Mouse (Mus musculus) liver, embryonic 12.5 days (tissue): ENCODE measurements around the gene Adamts15. TPM values are rescaled to one million over a fixed set of nuclear protein-coding genes. Genes with fewer than 3 reads are reported as not detected.

Experiments
- ATAC-seq: fragments of 200-750 bp; cut with Nextera tagmentation; 2 replicates; pipeline ENCODE4 v1.8.0; 2017; ENCODE audit warnings: moderate number of reproducible peaks, mild to moderate bottlenecking, moderate library complexity
- H3K27ac ChIP-seq: fragments of 300-500 bp; sonication (generic); 2 replicates; pipeline ENCODE4 v1.5.1; 2016; ENCODE audit warnings: mild to moderate bottlenecking
- H3K27me3 ChIP-seq: fragments of 300-500 bp; sonication (generic); replicated peaks from 2 replicates; pipeline ENCODE4 v1.6.1; 2016; ENCODE audit warnings: mild to moderate bottlenecking, moderate library complexity
- H3K36me3 ChIP-seq: fragments of 300-500 bp; sonication (generic); 2 replicates; pipeline ENCODE4 v1.6.1; 2016; ENCODE audit warnings: mild to moderate bottlenecking, moderate library complexity
- H3K4me1 ChIP-seq: fragments of 300-500 bp; sonication (generic); 2 replicates; pipeline ENCODE4 v1.6.1; 2016
- H3K4me2 ChIP-seq: fragments of 300-500 bp; sonication (generic); 2 replicates; pipeline ENCODE4 v1.6.1; 2016; ENCODE audit warnings: mild to moderate bottlenecking, moderate library complexity
- H3K4me3 ChIP-seq: fragments of 300-500 bp; sonication (generic); 2 replicates; pipeline ENCODE4 v1.5.1; 2016; ENCODE audit warnings: mild to moderate bottlenecking, moderate library complexity
- H3K9ac ChIP-seq: fragments of 300-500 bp; sonication (generic); 2 replicates; pipeline ENCODE4 v1.6.1; 2016; ENCODE audit warnings: mild to moderate bottlenecking, moderate library complexity
- H3K9me3 ChIP-seq: fragments of 300-500 bp; sonication (generic); replicated peaks from 2 replicates; pipeline ENCODE4 v1.6.1; 2016; ENCODE audit warnings: mild to moderate bottlenecking, moderate library complexity
- WGBS: fragments of 180-500 bp; shearing (Covaris S2); methylation state at CpG from one replicate; pipeline ENCODE4 v1.1.7; 2016; ENCODE audit not compliant: insufficient replicate concordance; 5-methylcytosine and 5-hydroxymethylcytosine counted together
- polyA plus RNA-seq: library from polyadenylated mRNA; unstranded; fragments of >200 nt; fragmentation: Nextera tagmentation; extraction: Ambion mirVana; gene quantifications from 2 replicates; pipeline ENCODE4 v1.2.1, GENCODE M21; 2016

The Adamts15 gene
- polyA plus RNA-seq, 1 experiment from 2014 or later = 0.99 TPM

DNA sequence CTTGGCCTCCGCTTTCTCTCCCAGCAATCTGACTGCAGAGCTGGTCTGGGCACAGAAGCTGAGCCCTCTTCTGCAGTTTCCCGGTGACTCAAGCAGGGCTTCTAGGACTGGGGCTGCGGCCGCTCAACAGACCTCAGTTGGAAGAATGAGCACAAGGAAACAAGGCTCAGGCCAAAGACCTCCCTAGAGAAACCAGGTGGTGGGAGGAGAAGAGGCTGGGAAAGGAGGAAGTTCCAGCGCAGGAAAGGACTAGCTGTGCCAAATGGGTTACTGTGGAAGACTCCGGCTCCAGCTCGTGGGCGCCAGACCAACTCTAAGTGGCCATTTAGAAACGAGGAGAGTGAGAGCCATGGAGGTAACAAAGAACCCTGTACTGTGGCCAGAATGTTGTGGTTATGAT is 2.6 kb downstream of the Adamts15 start:
- Histone ChIP-seq H3K9me3 (no peaks in the 10 kb centered on the region), H3K9ac (no peak overlapping the region), H3K4me2 (no peak overlapping the region), H3K36me3 (no peaks in the 10 kb centered on the region), H3K27me3 (peaks cover 44% of the 10 kb centered on the region), H3K4me3 (no peak overlapping the region), H3K27ac (no peak overlapping the region), H3K4me1 (no peaks in the 10 kb centered on the region)
- no peak for ATAC-seq
- 66% methylated on average over 9 of the region's 9 CpGs for WGBS

DNA sequence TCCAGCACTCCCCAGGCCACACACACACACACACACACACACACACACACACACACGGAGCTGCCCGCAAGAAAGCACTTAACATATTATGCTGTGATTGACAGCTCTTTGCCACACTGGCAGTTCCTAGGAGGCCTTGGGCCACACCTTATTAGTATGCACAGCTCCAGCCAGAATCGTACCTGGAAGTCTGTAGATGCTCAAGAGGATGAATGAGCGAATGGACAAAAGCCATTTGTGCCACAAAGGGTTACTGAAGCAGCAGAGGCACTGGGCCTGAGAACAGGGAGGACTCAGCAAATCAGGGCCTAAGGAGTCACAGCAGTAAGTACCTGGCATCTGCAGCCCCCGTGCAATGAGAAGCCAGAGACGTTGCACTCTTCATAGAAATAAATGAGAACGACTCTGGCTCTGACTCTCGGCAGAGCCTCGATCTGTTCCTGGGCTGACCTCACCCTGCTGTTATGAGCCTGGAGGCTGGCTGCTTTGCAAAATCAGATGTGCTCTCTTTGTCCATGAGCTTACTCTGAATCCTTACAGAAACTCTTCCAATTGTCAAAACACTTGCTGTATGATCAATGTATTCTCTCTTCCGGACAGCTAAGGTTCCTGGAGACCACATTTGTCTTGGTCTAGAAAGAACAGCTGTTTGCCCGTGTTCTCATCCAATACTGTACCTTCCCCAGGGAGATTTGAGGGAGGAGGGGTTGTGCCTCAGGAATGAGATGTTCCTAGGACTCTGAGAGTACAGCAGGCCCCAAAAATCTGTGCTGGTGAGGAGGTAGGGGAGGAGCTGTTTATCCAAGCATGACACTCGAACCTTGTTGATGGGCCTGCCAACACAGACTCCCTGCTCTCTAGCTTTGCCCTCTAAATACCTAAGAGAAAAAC is 3.5 kb downstream of the Adamts15 start:
- Histone ChIP-seq H3K27ac (no peak overlapping the region), H3K4me2 (no peak overlapping the region), H3K4me1 (no peaks in the 10 kb centered on the region), H3K4me3 (no peak overlapping the region), H3K27me3 (peaks cover 43% of the 10 kb centered on the region), H3K36me3 (no peaks in the 10 kb centered on the region), H3K9ac (no peak overlapping the region), H3K9me3 (no peaks in the 10 kb centered on the region)
- ATAC-seq = no peak
- 57% methylated on average over 12 of the region's 12 CpGs for WGBS

DNA sequence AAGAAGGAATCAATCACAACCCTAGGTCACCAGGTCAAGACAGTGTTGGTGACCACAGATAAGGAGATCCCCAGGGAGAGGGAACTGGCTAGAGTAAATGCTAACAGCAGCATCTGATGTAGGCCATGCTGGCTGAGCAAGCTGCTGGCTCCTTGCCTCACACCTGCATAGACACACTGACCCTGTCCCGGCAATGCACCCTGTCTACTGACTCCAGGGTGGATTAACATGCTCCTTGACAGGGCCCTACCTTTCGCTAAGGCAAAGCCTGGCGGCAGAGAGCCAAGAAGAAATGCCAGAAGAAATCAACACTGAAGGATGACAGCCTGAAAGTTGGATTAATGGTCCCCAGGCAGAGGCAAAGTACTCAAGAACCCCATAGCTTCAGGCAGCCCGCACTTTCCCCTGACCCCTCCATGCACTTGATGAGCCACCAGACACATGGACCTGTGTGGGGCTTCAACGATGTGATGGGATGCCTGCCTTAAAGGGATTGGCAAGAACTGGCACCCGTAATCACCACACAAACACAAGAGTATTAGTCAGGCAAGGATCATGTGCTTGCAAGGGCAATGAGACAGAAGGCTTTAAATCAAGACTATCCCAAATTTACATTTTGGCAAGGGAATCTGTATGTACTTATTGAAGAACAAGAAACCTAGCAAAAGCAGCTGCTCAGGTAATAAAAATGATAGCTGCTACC is 5.8 kb downstream of the Adamts15 start:
- H3K9ac ChIP-seq = no peak overlapping the region
- H3K36me3 ChIP-seq = no peaks in the 10 kb centered on the region
- H3K4me3 ChIP-seq = no peak overlapping the region
- 68% methylated on average over 6 of the region's 6 CpGs for WGBS
- H3K27me3 ChIP-seq = peaks cover 20% of the 10 kb centered on the region
- no peak for ATAC-seq
- no peaks in the 10 kb centered on the region for H3K4me1 ChIP-seq
- no peak overlapping the region for H3K27ac ChIP-seq
- H3K4me2 ChIP-seq = no peak overlapping the region
- H3K9me3 ChIP-seq = no peaks in the 10 kb centered on the region

DNA sequence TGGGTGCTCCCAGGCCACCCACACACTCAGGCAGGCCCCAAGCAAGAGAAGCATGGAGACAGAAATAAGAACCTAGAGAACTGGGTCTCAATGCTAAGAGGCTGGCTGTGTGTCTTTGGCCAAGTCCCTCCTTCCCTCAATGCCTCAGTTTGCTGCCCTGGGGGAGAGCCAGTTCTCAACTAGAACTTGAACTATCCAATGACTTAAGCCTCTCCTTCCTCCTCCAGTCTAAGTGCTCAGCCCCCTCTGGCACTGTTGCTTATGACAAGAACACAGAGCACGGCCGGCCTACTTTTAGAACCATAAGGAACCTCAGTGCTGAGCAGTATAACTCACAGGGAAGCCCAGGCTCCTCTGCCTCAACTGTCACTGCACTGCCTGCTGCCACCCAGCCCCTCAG is 8.0 kb downstream of the Adamts15 start:
- no peak for ATAC-seq
- no peak overlapping the region for H3K4me2 ChIP-seq
- WGBS = 73% methylated on average over 2 of the region's 2 CpGs

DNA sequence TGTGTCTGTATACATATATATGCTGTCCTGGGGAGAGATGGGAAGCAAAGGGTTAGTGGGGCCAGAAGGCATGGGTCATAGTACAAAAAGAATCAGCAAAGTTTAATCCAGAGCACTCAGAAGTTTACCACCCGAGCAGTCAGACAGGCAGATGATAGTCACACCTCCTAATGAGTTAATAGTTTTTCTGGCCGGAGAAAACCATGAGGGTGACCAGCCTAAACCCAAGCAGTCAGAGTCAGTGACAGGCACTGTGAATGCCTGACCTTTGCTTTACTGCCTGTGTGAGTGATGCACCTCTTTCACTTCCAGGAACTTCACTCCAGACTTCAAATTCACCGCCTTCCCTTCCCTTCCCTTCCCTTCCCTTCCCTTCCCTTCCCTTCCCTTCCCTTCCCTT is 8.8 kb downstream of the Adamts15 start:
- no peak overlapping the region for H3K27ac ChIP-seq
- no peak overlapping the region for H3K4me3 ChIP-seq
- no peaks in the 10 kb centered on the region for H3K27me3 ChIP-seq
- H3K9ac ChIP-seq = no peak overlapping the region
- H3K4me2 ChIP-seq = no peak overlapping the region
- H3K36me3 ChIP-seq = no peaks in the 10 kb centered on the region
- no peak for ATAC-seq
- H3K9me3 ChIP-seq = no peaks in the 10 kb centered on the region
- no peaks in the 10 kb centered on the region for H3K4me1 ChIP-seq
- WGBS = 67% methylated on average over 3 of the region's 3 CpGs

More for the DNA sequence above, 8.0 kb downstream of the Adamts15 start:
- no peak overlapping the region for H3K27ac ChIP-seq
- peaks cover 4% of the 10 kb centered on the region; the same call in 1 of the 2 replicates for H3K27me3 ChIP-seq
- H3K36me3 ChIP-seq = no peaks in the 10 kb centered on the region
- no peak overlapping the region for H3K4me3 ChIP-seq
- H3K9me3 ChIP-seq = no peaks in the 10 kb centered on the region
- H3K9ac ChIP-seq = no peak overlapping the region
- no peaks in the 10 kb centered on the region for H3K4me1 ChIP-seq

DNA sequence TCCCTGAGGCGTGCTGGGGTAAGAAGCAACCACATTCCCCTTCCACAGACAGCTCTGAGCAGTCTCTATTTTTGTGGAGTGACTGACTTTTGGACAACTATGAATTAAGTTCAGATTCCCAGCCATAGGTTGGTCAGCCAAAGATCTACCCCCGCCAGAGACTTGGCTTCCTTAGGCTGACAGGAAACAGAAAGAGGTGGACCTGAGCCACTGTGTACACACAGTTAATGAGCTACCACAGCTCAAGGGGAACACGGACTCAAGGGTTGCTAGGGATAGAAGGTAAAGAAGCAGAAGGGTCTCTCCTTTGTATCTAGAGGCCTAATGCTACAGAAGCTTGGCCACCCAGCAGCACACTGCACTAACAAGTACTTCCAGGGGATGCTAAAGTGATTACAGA is 10.1 kb downstream of the Adamts15 start:
- no peak overlapping the region for H3K9ac ChIP-seq
- no peaks in the 10 kb centered on the region for H3K4me1 ChIP-seq
- no peak for ATAC-seq
- no peak overlapping the region for H3K4me2 ChIP-seq
- H3K27ac ChIP-seq = no peak overlapping the region
- H3K36me3 ChIP-seq = no peaks in the 10 kb centered on the region
- no peak overlapping the region for H3K4me3 ChIP-seq
- H3K9me3 ChIP-seq = no peaks in the 10 kb centered on the region
- 45% methylated on average over 3 of the region's 3 CpGs for WGBS
- no peaks in the 10 kb centered on the region for H3K27me3 ChIP-seq

DNA sequence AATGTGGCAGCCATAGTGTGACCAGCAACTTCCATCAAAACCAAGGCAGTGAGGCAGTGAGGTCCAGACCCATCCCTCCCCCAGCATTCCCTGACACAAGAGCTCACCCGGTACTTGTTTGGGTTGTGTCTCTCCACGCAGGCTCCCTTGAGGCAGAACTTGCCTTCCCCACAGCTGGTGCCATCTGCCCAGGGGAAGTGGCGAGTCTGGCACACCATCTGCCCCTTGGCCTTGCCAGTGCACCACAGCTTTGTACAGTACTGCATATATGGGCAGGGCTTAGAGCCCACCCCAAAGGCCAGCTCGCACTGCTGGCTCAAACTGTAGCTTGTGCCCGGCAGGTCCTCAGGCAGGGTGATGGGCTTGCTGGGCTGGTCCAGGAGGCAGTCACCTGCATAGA is 11.8 kb downstream of the Adamts15 start:
- no peak overlapping the region for H3K4me3 ChIP-seq
- no peaks in the 10 kb centered on the region for H3K36me3 ChIP-seq
- 65% methylated on average over 5 of the region's 5 CpGs for WGBS
- no peak overlapping the region for H3K27ac ChIP-seq
- no peak for ATAC-seq
- H3K4me2 ChIP-seq = no peak overlapping the region
- H3K27me3 ChIP-seq = no peaks in the 10 kb centered on the region
- H3K9me3 ChIP-seq = no peaks in the 10 kb centered on the region
- no peaks in the 10 kb centered on the region for H3K4me1 ChIP-seq
- H3K9ac ChIP-seq = no peak overlapping the region

DNA sequence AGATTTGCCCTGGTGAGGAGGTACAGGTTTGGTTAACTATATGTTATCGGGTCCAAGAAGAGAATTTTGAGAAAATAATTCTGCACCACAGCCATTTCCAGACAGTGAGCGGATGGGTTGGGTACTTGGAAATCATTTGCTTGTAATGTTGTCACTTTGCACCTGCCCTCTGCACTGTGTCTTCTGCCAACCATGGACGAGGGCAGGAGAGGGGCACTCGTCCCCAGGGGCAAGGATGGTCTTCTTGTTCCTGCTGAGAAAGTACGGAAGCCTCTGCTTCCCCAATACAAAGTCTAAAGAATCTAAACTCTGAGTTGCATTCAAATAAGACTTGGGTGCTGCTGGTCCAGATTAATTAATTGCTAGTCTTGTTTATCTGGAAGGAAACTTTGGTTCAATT is 13.3 kb downstream of the Adamts15 start:
- Histone ChIP-seq H3K27me3 (no peaks in the 10 kb centered on the region), H3K4me2 (no peak overlapping the region), H3K4me3 (no peak overlapping the region), H3K4me1 (no peaks in the 10 kb centered on the region), H3K36me3 (no peaks in the 10 kb centered on the region), H3K9ac (no peak overlapping the region), H3K27ac (no peak overlapping the region), H3K9me3 (no peaks in the 10 kb centered on the region)
- WGBS = 63% methylated on average over 5 of the region's 5 CpGs
- ATAC-seq = no peak

DNA sequence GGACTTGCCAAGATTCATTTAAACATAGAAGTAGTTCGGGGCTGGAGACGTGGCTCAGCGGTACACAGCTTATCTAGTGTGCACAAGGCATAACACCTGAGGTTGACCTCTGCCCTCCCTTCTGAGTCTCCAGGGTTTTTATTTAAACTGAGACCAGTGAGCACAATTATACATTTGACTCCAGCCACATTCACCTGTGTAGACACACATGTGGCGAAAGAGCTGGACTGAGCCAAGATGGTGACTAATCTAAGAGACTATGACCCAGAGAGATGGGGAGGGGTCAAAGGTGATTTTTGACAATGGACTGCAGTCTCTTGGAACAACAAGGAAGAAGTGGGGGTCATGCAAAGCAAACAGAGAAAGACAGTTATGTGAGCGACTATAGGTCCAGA is 14.0 kb downstream of the Adamts15 start:
- no peak overlapping the region for H3K4me3 ChIP-seq
- H3K27ac ChIP-seq = no peak overlapping the region
- no peaks in the 10 kb centered on the region for H3K27me3 ChIP-seq
- 71% methylated on average over 5 of the region's 5 CpGs for WGBS
- H3K36me3 ChIP-seq = no peaks in the 10 kb centered on the region
- ATAC-seq = no peak
- no peak overlapping the region for H3K4me2 ChIP-seq
- no peak overlapping the region for H3K9ac ChIP-seq
- H3K4me1 ChIP-seq = no peaks in the 10 kb centered on the region
- no peaks in the 10 kb centered on the region for H3K9me3 ChIP-seq

DNA sequence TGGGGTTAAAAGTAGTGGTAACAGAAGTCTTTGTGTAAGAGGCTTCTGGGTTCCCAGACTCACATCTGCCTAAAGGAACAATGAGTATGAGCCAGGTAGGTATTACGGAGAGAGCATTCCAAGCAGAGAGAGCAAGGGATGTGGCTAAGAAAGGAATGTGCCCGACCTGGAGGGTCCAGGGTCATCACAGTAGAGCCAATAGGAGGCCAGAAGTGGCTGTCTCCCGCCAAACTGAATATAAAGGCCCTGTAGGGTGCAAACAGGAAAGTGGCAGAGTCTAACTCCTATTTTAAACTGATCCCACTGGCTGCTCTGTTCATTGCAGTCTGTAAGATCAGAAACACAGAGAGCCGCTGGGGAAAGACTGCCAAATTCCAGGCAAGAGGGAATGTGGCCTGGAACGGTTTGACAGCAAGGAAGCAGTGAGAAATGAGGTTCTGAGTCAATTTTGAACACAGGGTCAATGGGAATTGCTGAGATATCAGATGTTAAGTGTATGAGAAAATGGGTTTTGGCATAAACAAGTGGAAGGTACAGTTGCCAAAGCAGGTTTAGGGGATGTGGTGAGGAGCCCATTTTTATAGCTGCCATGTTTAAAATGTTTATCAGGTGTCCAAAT is 14.5 kb downstream of the Adamts15 start:
- WGBS = 40% methylated on average over 5 of the region's 5 CpGs
- Histone ChIP-seq H3K4me3 (no peak overlapping the region), H3K36me3 (no peaks in the 10 kb centered on the region), H3K9ac (no peak overlapping the region), H3K9me3 (no peaks in the 10 kb centered on the region), H3K4me1 (no peaks in the 10 kb centered on the region), H3K27me3 (no peaks in the 10 kb centered on the region), H3K4me2 (no peak overlapping the region), H3K27ac (no peak overlapping the region)
- no peak for ATAC-seq

DNA sequence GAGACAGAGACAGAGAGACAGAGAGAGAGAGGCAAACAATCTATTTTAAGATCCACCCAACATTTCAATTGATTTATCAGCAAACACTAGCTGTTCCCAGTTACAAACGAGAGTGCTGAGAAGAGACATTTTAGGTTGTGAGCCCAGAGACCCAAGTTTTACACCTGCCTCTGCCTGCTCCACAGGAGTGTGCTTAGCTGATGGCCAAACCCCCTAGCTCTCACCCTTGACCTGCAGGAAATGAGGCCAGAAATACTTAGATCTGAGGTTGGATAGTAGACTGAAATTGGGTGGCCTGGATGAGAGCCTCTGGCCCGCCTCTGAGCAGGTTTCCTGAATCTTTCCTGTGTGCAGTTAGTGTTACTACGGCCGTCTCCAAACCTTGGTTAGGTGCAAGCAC is 15.8 kb downstream of the Adamts15 start:
- Histone ChIP-seq H3K4me1 (no peaks in the 10 kb centered on the region), H3K4me2 (no peak overlapping the region), H3K4me3 (no peak overlapping the region), H3K27ac (no peak overlapping the region), H3K36me3 (no peaks in the 10 kb centered on the region), H3K27me3 (no peaks in the 10 kb centered on the region), H3K9me3 (no peaks in the 10 kb centered on the region), H3K9ac (no peak overlapping the region)
- ATAC-seq = no peak
- 72% methylated on average over 4 of the region's 4 CpGs for WGBS

DNA sequence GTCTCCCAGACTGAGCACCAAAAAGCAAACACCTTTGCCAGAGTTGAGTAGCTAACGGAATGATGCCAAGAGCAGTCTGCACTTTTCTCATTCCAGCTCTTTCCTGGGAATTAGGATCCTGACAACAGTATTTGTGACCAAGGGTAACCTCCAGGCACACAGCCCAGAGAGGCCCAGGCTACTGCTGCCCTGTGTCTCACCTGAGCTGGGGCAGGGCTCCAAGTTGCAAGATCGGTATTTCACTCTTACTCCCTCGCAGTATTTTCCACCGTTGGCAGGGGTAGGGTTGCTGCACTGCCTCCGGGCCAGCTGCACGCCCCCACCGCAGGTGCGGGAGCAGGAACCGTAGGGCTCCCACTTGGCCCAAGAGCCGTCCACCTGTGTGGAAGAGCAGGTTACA is 16.4 kb downstream of the Adamts15 start:
- Histone ChIP-seq H3K4me2 (no peak overlapping the region), H3K36me3 (no peaks in the 10 kb centered on the region), H3K9ac (no peak overlapping the region), H3K27ac (no peak overlapping the region), H3K9me3 (no peaks in the 10 kb centered on the region), H3K4me3 (no peak overlapping the region), H3K4me1 (no peaks in the 10 kb centered on the region), H3K27me3 (no peaks in the 10 kb centered on the region)
- WGBS = 83% methylated on average over 10 of the region's 10 CpGs
- ATAC-seq = no peak
